Mouse (Mus musculus) spleen, adult 12 weeks (tissue): ENCODE measurements around the gene Pars2.

Source experiments
- DNase-seq: peaks from one replicate; pipeline ENCODE4 v3.0.0; 2022; ENCODE audit warnings: low spot score

Pars2 gene

GRCm38 (mm10) chr4:106634086-106634479, 16.8 kb upstream of the Pars2 start:
- DNase-seq, result no peak

- no peak for DNase-seq
These were observed 7.2 kb upstream of the Pars2 start for GRCm38 (mm10) chr4:106643483-106644217.

- no peak for DNase-seq
These were observed 6.7 kb upstream of the Pars2 start for GRCm38 (mm10) chr4:106644218-106644610.

- DNase-seq, result no peak
These were observed 5.1 kb upstream of the Pars2 start for GRCm38 (mm10) chr4:106645797-106646196.

GRCm38 (mm10) chr4:106647137-106647536, 3.7 kb upstream of the Pars2 start:
- DNase-seq, result no peak

- DNase-seq, result no peak
These were observed 1.7 kb downstream of the Pars2 start for GRCm38 (mm10) chr4:106652546-106652945.

GRCm38 (mm10) chr4:106653051-106653450, 2.2 kb downstream of the Pars2 start:
- DNase-seq, result no peak

- DNase-seq, result no peak
These were observed 4.8 kb downstream of the Pars2 start for GRCm38 (mm10) chr4:106655681-106656080.

GRCm38 (mm10) chr4:106663956-106664470, 13.1 kb downstream of the Pars2 start:
- DNase-seq, result no peak

- no peak for DNase-seq
These were observed 13.8 kb downstream of the Pars2 start for GRCm38 (mm10) chr4:106664697-106665096.

GRCm38 (mm10) chr4:106665269-106665668, 14.4 kb downstream of the Pars2 start:
- no peak for DNase-seq

- no peak for DNase-seq
These were observed 14.8 kb downstream of the Pars2 start for GRCm38 (mm10) chr4:106665673-106666072.

GRCm38 (mm10) chr4:106666546-106666945, 15.7 kb downstream of the Pars2 start:
- no peak for DNase-seq

GRCm38 (mm10) chr4:106676749-106677148, 25.9 kb downstream of the Pars2 start:
- no peak for DNase-seq

GRCm38 (mm10) chr4:106678442-106679118, 27.7 kb downstream of the Pars2 start, which contains the start of gene Ttc4:
Gene Ttc4, minus strand, starts transcription at chr4:106678944.
- DNase-seq, result peak; percentile 95

GRCm38 (mm10) chr4:106679152-106679551, 28.3 kb downstream of the Pars2 start:
- no peak for DNase-seq

GRCm38 (mm10) chr4:106680955-106681354, 30.1 kb downstream of the Pars2 start:
- DNase-seq, result no peak

GRCm38 (mm10) chr4:106688636-106689296, 37.9 kb downstream of the Pars2 start:
- DNase-seq, result no peak

- DNase-seq, result no peak
These were observed 43.1 kb downstream of the Pars2 start for GRCm38 (mm10) chr4:106693841-106694430.

GRCm38 (mm10) chr4:106699989-106700388, 49.1 kb downstream of the Pars2 start:
- no peak for DNase-seq

GRCm38 (mm10) chr4:106700798-106701197, 49.9 kb downstream of the Pars2 start:
- no peak for DNase-seq

GRCm38 (mm10) chr4:106703956-106704355, 53.1 kb downstream of the Pars2 start:
- no peak for DNase-seq
